Mouse (Mus musculus) CH12.LX (cell line): ENCODE measurements around the gene Hist1h4a. TPM values are rescaled to one million over a fixed set of nuclear protein-coding genes. Genes with fewer than 3 reads are reported as not detected.
A peak's percentile ranks its signal among the peaks of the same experiment; 100 is the strongest.
"Not testable (repeated sequence)": the region's sequence is repeated elsewhere in the genome, so short reads cannot be mapped to it uniquely, and the experiment has no call there.

Experiments
- DNase-seq: peaks from one replicate; pipeline ENCODE4 v3.0.0-alpha.2; 2013; ENCODE audit errors: extremely low read depth
- H3K27ac ChIP-seq: 2 replicates; pipeline ENCODE4 v1.5.1; 2012; ENCODE audit warnings: low read depth, mild to moderate bottlenecking, control low read depth, moderate library complexity; ENCODE audit not compliant: insufficient read depth
- H3K27me3 ChIP-seq: replicated peaks from 2 replicates; pipeline ENCODE3; 2012; ENCODE audit warnings: inconsistent platforms
- H3K36me3 ChIP-seq, 2 experiments: replicated peaks in 1 of 2; 2 replicates each; pipeline versions ENCODE3 to v1.6.1; 2012; ENCODE audit warnings: inconsistent platforms in 1 of 2, low read length in 1 of 2, mild to moderate bottlenecking in 1 of 2, mixed read lengths in 1 of 2, moderate library complexity in 1 of 2; ENCODE audit not compliant: control insufficient read depth in 1 of 2, insufficient read depth in 1 of 2
- H3K4me1 ChIP-seq, 2 experiments: 2 replicates each; pipeline ENCODE4 v1.6.1; 2012; ENCODE audit warnings: inconsistent platforms in 1 of 2, moderate library complexity in 1 of 2; ENCODE audit not compliant: insufficient read depth in 2 of 2, control insufficient read depth in 1 of 2
- H3K4me2 ChIP-seq: 2 replicates; pipeline ENCODE4 v1.6.1; 2012; ENCODE audit warnings: low read depth, mild to moderate bottlenecking, control low read depth; ENCODE audit not compliant: poor library complexity, insufficient read depth, severe bottlenecking
- H3K4me3 ChIP-seq, 3 experiments: fragments of 150-350 bp in 1 of 3; sonication (generic) in 1 of 3; replicated peaks in 1 of 3; 2 replicates each; pipeline versions ENCODE3 to v1.5.1; 2011 to 2012; ENCODE audit warnings: low read depth in 2 of 3, low read length in 2 of 3, mild to moderate bottlenecking in 2 of 3, moderate library complexity in 2 of 3, control low read depth in 1 of 3, improper control_type of control experiment in 1 of 3, inconsistent platforms in 1 of 3, mixed read lengths in 1 of 3; ENCODE audit not compliant: poor library complexity in 1 of 3
- H3K79me2 ChIP-seq: replicated peaks from 2 replicates; pipeline ENCODE4 v1.6.1; 2012; ENCODE audit warnings: mild to moderate bottlenecking, moderate library complexity; ENCODE audit not compliant: control insufficient read depth, poor library complexity, insufficient read depth, severe bottlenecking; ENCODE audit errors: extremely low read depth
- H3K9ac ChIP-seq: 2 replicates; pipeline ENCODE4 v1.6.1; 2012; ENCODE audit warnings: low read depth, mild to moderate bottlenecking, control low read depth, moderate library complexity; ENCODE audit not compliant: insufficient read depth
- H3K9me3 ChIP-seq: replicated peaks from 2 replicates; pipeline ENCODE3; 2012; ENCODE audit warnings: low read length, inconsistent platforms, mixed read lengths
- CHD2 ChIP-seq: IDR thresholded peaks from 2 replicates; pipeline ENCODE4 v1.6.1; 2011; ENCODE audit warnings: low read length, improper control_type of control experiment
- CTCF ChIP-seq, 2 experiments: IDR thresholded peaks in 1 of 2; conservative IDR thresholded peaks in 1 of 2; 2 replicates each; pipeline ENCODE4 v1.5.1; 2011 to 2012; ENCODE audit warnings: low read depth in 2 of 2, low read length in 2 of 2, improper control_type of control experiment in 1 of 2, inconsistent platforms in 1 of 2, mild to moderate bottlenecking in 1 of 2, moderate library complexity in 1 of 2
- EP300 ChIP-seq: IDR thresholded peaks from 2 replicates; pipeline ENCODE4 v1.6.1; 2011; ENCODE audit warnings: low read length, improper control_type of control experiment
- HCFC1 ChIP-seq: IDR thresholded peaks from 2 replicates; pipeline ENCODE4 v1.6.1; 2012; ENCODE audit warnings: low read depth, mild to moderate bottlenecking, inconsistent platforms, low read length, improper control_type of control experiment
- MAX ChIP-seq: IDR thresholded peaks from 2 replicates; pipeline ENCODE4 v1.6.1; 2011; ENCODE audit warnings: low read length, improper control_type of control experiment
- NELFE ChIP-seq: IDR thresholded peaks from 2 replicates; pipeline ENCODE4 v1.6.1; 2011; ENCODE audit warnings: low read depth, low read length, improper control_type of control experiment
- POLR2A ChIP-seq: IDR thresholded peaks from 2 replicates; pipeline ENCODE4 v1.6.1; 2011; ENCODE audit warnings: low read depth, mild to moderate bottlenecking, improper control_type of control experiment, low read length
- POLR2AphosphoS2 ChIP-seq: IDR thresholded peaks from 2 replicates; pipeline ENCODE4 v1.6.1; 2011; ENCODE audit warnings: low read depth, low read length, improper control_type of control experiment
- RCOR1 ChIP-seq: conservative IDR thresholded peaks from 2 replicates; pipeline ENCODE4 v1.6.1; 2012; ENCODE audit warnings: low read depth, mild to moderate bottlenecking, inconsistent platforms, low read length, improper control_type of control experiment
- SIN3A ChIP-seq: IDR thresholded peaks from 2 replicates; pipeline ENCODE4 v1.6.1; 2012; ENCODE audit warnings: low read length, improper control_type of control experiment, inconsistent platforms
- TBP ChIP-seq: conservative IDR thresholded peaks from 2 replicates; pipeline ENCODE4 v1.6.1; 2011; ENCODE audit warnings: low read depth, low read length, improper control_type of control experiment
- TCF12 ChIP-seq: IDR thresholded peaks from 2 replicates; pipeline ENCODE4 v1.6.1; 2014; ENCODE audit warnings: low read depth, mild to moderate bottlenecking, inconsistent platforms, low read length, improper control_type of control experiment
- UBTF ChIP-seq: IDR thresholded peaks from 2 replicates; pipeline ENCODE4 v1.6.1; 2012; ENCODE audit warnings: low read depth, mild to moderate bottlenecking, inconsistent platforms, low read length, improper control_type of control experiment, moderate library complexity
- USF2 ChIP-seq: conservative IDR thresholded peaks from 2 replicates; pipeline ENCODE4 v1.6.1; 2011; ENCODE audit warnings: low read depth, low read length, improper control_type of control experiment
- ZC3H11A ChIP-seq: IDR thresholded peaks from 2 replicates; pipeline ENCODE4 v1.6.1; 2012; ENCODE audit warnings: low read depth, mild to moderate bottlenecking, inconsistent platforms, low read length, improper control_type of control experiment
- ZMIZ1 ChIP-seq: IDR thresholded peaks from 2 replicates; pipeline ENCODE4 v1.6.1; 2012; ENCODE audit warnings: low read depth, mild to moderate bottlenecking, inconsistent platforms, low read length, improper control_type of control experiment
- ZNF384 ChIP-seq: IDR thresholded peaks from 2 replicates; pipeline ENCODE4 v1.6.1; 2012; ENCODE audit warnings: low read depth, low read length, improper control_type of control experiment, inconsistent platforms
- dilution Hi-C: fragments of 300-500 bp; cut with MboI; formaldehyde crosslinking; loops from 2 replicates; pipeline ENCODE4 v1.14.3; 2020; ENCODE audit warnings: low sequenced_read_pairs; ENCODE audit not compliant: extremely low pct_unique_long_range_greater_than_20kb, extremely low pct_ligation_motif_present
- in situ Hi-C: fragments of 300-500 bp; cut with MboI; formaldehyde crosslinking; loops from 3 replicates; pipeline ENCODE4 v1.14.3; 2019; ENCODE audit warnings: low sequenced_read_pairs, low pct_ligation_motif_present, low pct_unique_long_range_greater_than_20kb, mixed read lengths
- polyA plus RNA-seq: library from polyadenylated mRNA; unstranded; fragments of >175 nt; gene quantifications from 2 replicates; pipeline ENCODE4 v1.2.1, GENCODE M21; 2012; ENCODE audit warnings: low read depth; ENCODE audit not compliant: insufficient read length
- total RNA-seq, 2 experiments: library from RNA; depleted of rRNA; stranded (reverse); fragments of 300-350 nt in 1 of 2; fragments of >200 nt in 1 of 2; gene quantifications; 2 replicates each; pipeline ENCODE4 v1.2.3; 2012 to 2014

Gene Hist1h4a
- total and polyA plus RNA-seq, 3 experiments: 4.4 to 1,215 (median 18.4) TPM

DNA sequence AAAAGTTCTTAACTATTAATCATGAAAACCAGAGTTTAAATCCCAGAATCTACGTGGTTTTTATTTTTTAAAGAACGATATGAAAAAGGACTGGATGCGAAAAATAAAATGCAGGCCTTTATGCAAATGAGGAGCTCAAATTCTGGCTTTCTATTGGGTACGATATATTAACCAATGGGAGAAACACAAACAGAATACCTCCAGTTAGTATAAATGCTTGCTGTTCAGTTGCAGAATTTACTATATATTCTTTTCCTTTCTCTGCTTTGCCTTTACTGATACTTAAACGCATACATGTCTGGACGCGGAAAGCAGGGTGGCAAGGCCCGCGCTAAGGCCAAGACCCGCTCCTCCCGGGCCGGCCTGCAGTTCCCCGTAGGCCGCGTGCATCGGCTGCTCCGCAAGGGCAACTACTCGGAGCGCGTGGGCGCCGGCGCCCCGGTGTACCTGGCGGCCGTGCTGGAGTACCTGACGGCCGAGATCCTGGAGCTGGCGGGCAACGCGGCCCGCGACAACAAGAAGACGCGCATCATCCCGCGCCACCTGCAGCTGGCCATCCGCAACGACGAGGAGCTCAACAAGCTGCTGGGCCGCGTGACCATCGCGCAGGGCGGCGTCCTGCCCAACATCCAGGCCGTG is 10.1 kb downstream of the Hist1h4a start, which contains the start of gene Hist1h2ab:
Gene Hist1h2ab (plus strand): TSS at position 288 of the 639 bp plus-strand sequence.
- DNase-seq: peak; percentile 82
- TF ChIP-seq SIN3A (0 out of 2 replicates have a peak, but pooled peaks have one; percentile 76), NELFE (peak; percentile 99), TBP (peak; percentile 99), POLR2A (peak; percentile 99), ZMIZ1 (peak; percentile 99), UBTF (peak; percentile 99), TCF12 (peak; percentile 90), POLR2AphosphoS2 (peak; percentile 97), HCFC1 (peak; percentile 59), CHD2 (peak; percentile 86)
- H3K79me2 ChIP-seq, H3K9me3 ChIP-seq, H3K36me3 ChIP-seq, dilution Hi-C loops, H3K27me3 ChIP-seq: not testable (repeated sequence)
- in situ Hi-C loops: loop anchor here (25.0 kb wide), 1 partner anchor 1714 kb away; the partner anchor contains the start of genes Hist1h2ag, Hist1h2ah, Hist1h2bj and Hist1h2bk
- peak within 1 kb of the TSS in 2 of 3 experiments; percentile 34 to 40 for H3K4me3 ChIP-seq
- peak within 1 kb of the TSS; percentile 95 for H3K27ac ChIP-seq
- peaks cover 0 to 34% of the 10 kb centered on the region in 2 experiments; a peak in 2 of 4 replicates for H3K4me1 ChIP-seq
- peak within 1 kb of the TSS; percentile 70; the same call in 1 of the 2 replicates for H3K4me2 ChIP-seq
- H3K9ac ChIP-seq: peak within 1 kb of the TSS; percentile 84

GRCm38 (mm10) chr13:23749563-23750121 is 11.4 kb downstream of the Hist1h4a start:
- in situ Hi-C loops (loop anchor here (25.0 kb wide), 1 partner anchor 1712 kb away; the partner anchor contains the start of genes Hist1h2ag, Hist1h2ah, Hist1h2bj and Hist1h2bk), dilution Hi-C loops (loop anchor here (10.0 kb wide), 1 partner anchor 55 kb away; the partner anchor contains the start of genes Hist1h1t and Hist1h4c)
- no peak for TF ChIP-seq RCOR1
- no peak for TF ChIP-seq CTCF (conservative IDR thresholded peaks at IDR 0.05 in 1 of 2, IDR thresholded peaks at IDR 0.05 in 1 of 2; ENCODE audit: low read depth in 2 of 2, low read length in 2 of 2)
- TF ChIP-seq USF2: no peak
- TF ChIP-seq MAX: no peak
- TF ChIP-seq ZNF384: no peak
- TF ChIP-seq EP300: no peak
- no peak for TF ChIP-seq ZC3H11A
- no peaks in the 10 kb centered on the region for H3K27me3 ChIP-seq
- no peak overlapping the region for H3K9ac ChIP-seq
- H3K4me1 ChIP-seq: peaks cover 0 to 22% of the 10 kb centered on the region in 2 experiments; a peak in 2 of 4 replicates
- no peaks in the 10 kb centered on the region for H3K9me3 ChIP-seq
- no peak overlapping the region for H3K4me3 ChIP-seq
- no peaks in the 10 kb centered on the region for H3K79me2 ChIP-seq
- H3K27ac ChIP-seq: peak overlapping the region; percentile 65
- no peak overlapping the region for H3K4me2 ChIP-seq
- H3K36me3 ChIP-seq: no peaks in the 10 kb centered on the region
- DNase-seq: no peak
